Mouse (Mus musculus): ENCODE results near the gene Sh3bp5. TPM values are rescaled to one million over a fixed set of nuclear protein-coding genes. Genes with fewer than 3 reads are reported as not detected.

Sh3bp5 gene
- polyA plus RNA-seq, 1 experiment from 2014 or later: 26.7 TPM

GRCm38 (mm10) chr14:31376331-31376730, 59.5 kb downstream of the Sh3bp5 start:
- Histone ChIP-seq H3K9me3 (no peaks in the 10 kb centered on the region), H3K4me1 (no peaks in the 10 kb centered on the region), H3K4me2 (no peak overlapping the region), H3K4me3 (no peak overlapping the region), H3K27me3 (replicated peaks) (no peaks in the 10 kb centered on the region), H3K9ac (no peak overlapping the region), H3K36me3 (peaks cover 78% of the 10 kb centered on the region), H3K27ac (replicated peaks) (no peak overlapping the region)
- ATAC-seq (ENCODE audit: extremely low read depth, insufficient number of reproducible peaks, low FRiP score, low TSS enrichment): no peak
- WGBS: 80% methylated on average over 3 of the region's 3 CpGs

- Histone ChIP-seq H3K27ac (replicated peaks) (no peak overlapping the region), H3K4me3 (no peak overlapping the region), H3K27me3 (replicated peaks) (no peaks in the 10 kb centered on the region), H3K4me1 (no peaks in the 10 kb centered on the region), H3K9ac (no peak overlapping the region), H3K9me3 (no peaks in the 10 kb centered on the region), H3K36me3 (peaks cover 96% of the 10 kb centered on the region), H3K4me2 (no peak overlapping the region)
- 91% methylated on average over 6 of the region's 6 CpGs for WGBS
- no peak for ATAC-seq (ENCODE audit: extremely low read depth, insufficient number of reproducible peaks, low FRiP score, low TSS enrichment)
Observed at GRCm38 (mm10) chr14:31374390-31374789, 61.5 kb downstream of the Sh3bp5 start.

- H3K9ac ChIP-seq: no peak overlapping the region
- H3K27ac ChIP-seq (replicated peaks): no peak overlapping the region
- H3K9me3 ChIP-seq: no peaks in the 10 kb centered on the region; the same call in 1 of the 2 replicates
- no peaks in the 10 kb centered on the region for H3K4me1 ChIP-seq
- H3K4me3 ChIP-seq: no peak overlapping the region
- peaks cover 90% of the 10 kb centered on the region for H3K36me3 ChIP-seq
- H3K4me2 ChIP-seq: no peak overlapping the region
- H3K27me3 ChIP-seq (replicated peaks): no peaks in the 10 kb centered on the region
- no peak for ATAC-seq (ENCODE audit: extremely low read depth, insufficient number of reproducible peaks, low FRiP score, low TSS enrichment)
- 81% methylated on average over 3 of the region's 3 CpGs for WGBS
Observed at GRCm38 (mm10) chr14:31369377-31369776, 66.5 kb downstream of the Sh3bp5 start.

- Histone ChIP-seq H3K4me1 (no peaks in the 10 kb centered on the region), H3K4me3 (no peak overlapping the region), H3K27me3 (replicated peaks) (no peaks in the 10 kb centered on the region), H3K27ac (replicated peaks) (no peak overlapping the region), H3K4me2 (no peak overlapping the region), H3K9ac (no peak overlapping the region), H3K36me3 (peaks cover 90% of the 10 kb centered on the region), H3K9me3 (no peaks in the 10 kb centered on the region; the same call in 1 of the 2 replicates)
- ATAC-seq (ENCODE audit: extremely low read depth, insufficient number of reproducible peaks, low FRiP score, low TSS enrichment): no peak
- WGBS: 86% methylated on average over 7 of the region's 7 CpGs
Observed at GRCm38 (mm10) chr14:31367951-31368350, 67.9 kb downstream of the Sh3bp5 start.

- Histone ChIP-seq H3K4me1 (no peaks in the 10 kb centered on the region), H3K9ac (no peak overlapping the region), H3K36me3 (peaks cover 93% of the 10 kb centered on the region), H3K4me3 (no peak overlapping the region), H3K4me2 (no peak overlapping the region), H3K9me3 (no peaks in the 10 kb centered on the region; the same call in 1 of the 2 replicates), H3K27me3 (replicated peaks) (no peaks in the 10 kb centered on the region), H3K27ac (replicated peaks) (no peak overlapping the region)
- no peak for ATAC-seq (ENCODE audit: extremely low read depth, insufficient number of reproducible peaks, low FRiP score, low TSS enrichment)
Observed at GRCm38 (mm10) chr14:31365350-31365749, 70.5 kb downstream of the Sh3bp5 start.

- H3K4me2 ChIP-seq: no peak overlapping the region
- WGBS: 87% methylated on average over 4 of the region's 4 CpGs
- no peaks in the 10 kb centered on the region; the same call in 1 of the 2 replicates for H3K9me3 ChIP-seq
- no peak overlapping the region for H3K4me3 ChIP-seq
- ATAC-seq (ENCODE audit: extremely low read depth, insufficient number of reproducible peaks, low FRiP score, low TSS enrichment): no peak
- H3K27me3 ChIP-seq (replicated peaks): no peaks in the 10 kb centered on the region
- peaks cover 92% of the 10 kb centered on the region for H3K36me3 ChIP-seq
- no peak overlapping the region for H3K27ac ChIP-seq (replicated peaks)
- H3K9ac ChIP-seq: no peak overlapping the region
- H3K4me1 ChIP-seq: no peaks in the 10 kb centered on the region
Observed at GRCm38 (mm10) chr14:31364589-31364988, 71.3 kb downstream of the Sh3bp5 start.

GRCm38 (mm10) chr14:31362236-31362635, 73.6 kb downstream of the Sh3bp5 start:
- Histone ChIP-seq H3K9ac (no peak overlapping the region), H3K36me3 (peaks cover 82% of the 10 kb centered on the region), H3K9me3 (no peaks in the 10 kb centered on the region; the same call in 1 of the 2 replicates), H3K4me3 (no peak overlapping the region), H3K4me2 (no peak overlapping the region), H3K27me3 (replicated peaks) (no peaks in the 10 kb centered on the region), H3K27ac (replicated peaks) (no peak overlapping the region), H3K4me1 (no peaks in the 10 kb centered on the region)
- ATAC-seq (ENCODE audit: extremely low read depth, insufficient number of reproducible peaks, low FRiP score, low TSS enrichment): no peak
- WGBS: 84% methylated on average over 2 of the region's 2 CpGs

GRCm38 (mm10) chr14:31345367-31345766, 90.5 kb downstream of the Sh3bp5 start:
- Histone ChIP-seq H3K4me2 (no peak overlapping the region), H3K27ac (replicated peaks) (no peak overlapping the region), H3K27me3 (replicated peaks) (no peaks in the 10 kb centered on the region), H3K4me3 (no peak overlapping the region), H3K36me3 (peaks cover 73% of the 10 kb centered on the region), H3K4me1 (peaks cover 11% of the 10 kb centered on the region), H3K9me3 (no peaks in the 10 kb centered on the region), H3K9ac (no peak overlapping the region)
- WGBS: 70% methylated on average over 1 of the region's 1 CpGs
- ATAC-seq (ENCODE audit: extremely low read depth, insufficient number of reproducible peaks, low FRiP score, low TSS enrichment): no peak

GRCm38 (mm10) chr14:31343241-31343640, 92.6 kb downstream of the Sh3bp5 start:
- ATAC-seq (ENCODE audit: extremely low read depth, insufficient number of reproducible peaks, low FRiP score, low TSS enrichment): no peak
- H3K4me2 ChIP-seq: peak overlapping the region; percentile 58
- peak overlapping the region; percentile 8 for H3K9ac ChIP-seq
- H3K4me3 ChIP-seq: peak overlapping the region; percentile 20; the same call in 1 of the 2 replicates
- 41% methylated on average over 8 of the region's 8 CpGs for WGBS
- H3K4me1 ChIP-seq: peaks cover 18% of the 10 kb centered on the region
- H3K9me3 ChIP-seq: no peaks in the 10 kb centered on the region
- H3K36me3 ChIP-seq: peaks cover 57% of the 10 kb centered on the region
- H3K27ac ChIP-seq (replicated peaks): peak overlapping the region; percentile 87
- no peaks in the 10 kb centered on the region for H3K27me3 ChIP-seq (replicated peaks)

- Histone ChIP-seq H3K4me3 (peak overlapping the region; percentile 70), H3K36me3 (peaks cover 20% of the 10 kb centered on the region), H3K27me3 (replicated peaks) (0 out of 2 replicates have a peak, but pooled peaks cover 1% of the 10 kb centered on the region), H3K9me3 (no peaks in the 10 kb centered on the region), H3K4me2 (peak overlapping the region; percentile 80), H3K27ac (replicated peaks) (peak overlapping the region; percentile 42), H3K9ac (peak overlapping the region; percentile 95), H3K4me1 (peaks cover 20% of the 10 kb centered on the region)
- ATAC-seq (ENCODE audit: extremely low read depth, insufficient number of reproducible peaks, low FRiP score, low TSS enrichment): no peak
Observed at GRCm38 (mm10) chr14:31337947-31338346, 97.9 kb downstream of the Sh3bp5 start.

- ATAC-seq (ENCODE audit: extremely low read depth, insufficient number of reproducible peaks, low FRiP score, low TSS enrichment): no peak
- 26% methylated on average over 7 of the region's 7 CpGs for WGBS
- peak overlapping the region; percentile 97 for H3K27ac ChIP-seq (replicated peaks)
Observed at GRCm38 (mm10) chr14:31337406-31337805, 98.5 kb downstream of the Sh3bp5 start.

GRCm38 (mm10) chr14:31336369-31337155, 99.3 kb downstream of the Sh3bp5 start, which contains the start of gene Capn7:
Gene Capn7, plus strand, starts transcription at chr14:31336638.
- Histone ChIP-seq H3K36me3 (peaks cover 14% of the 10 kb centered on the region), H3K9me3 (no peaks in the 10 kb centered on the region), H3K4me3 (peak within 1 kb of the TSS; percentile 70), H3K9ac (peak within 1 kb of the TSS; percentile 95), H3K27ac (replicated peaks) (peak within 1 kb of the TSS; percentile 97), H3K27me3 (replicated peaks) (0 out of 2 replicates have a peak, but pooled peaks cover 3% of the 10 kb centered on the region), H3K4me2 (peak within 1 kb of the TSS; percentile 80), H3K4me1 (peaks cover 18% of the 10 kb centered on the region)
- under 1% methylated on average over 78 of the region's 78 CpGs for WGBS
- ATAC-seq (ENCODE audit: extremely low read depth, insufficient number of reproducible peaks, low FRiP score, low TSS enrichment): peak; percentile 97

More at GRCm38 (mm10) chr14:31337406-31337805, 98.5 kb downstream of the Sh3bp5 start:
- peaks cover 19% of the 10 kb centered on the region for H3K36me3 ChIP-seq
- H3K9me3 ChIP-seq: no peaks in the 10 kb centered on the region
- peak overlapping the region; percentile 80 for H3K4me2 ChIP-seq
- 0 out of 2 replicates have a peak, but pooled peaks cover 3% of the 10 kb centered on the region for H3K27me3 ChIP-seq (replicated peaks)
- H3K4me3 ChIP-seq: peak overlapping the region; percentile 70
- H3K4me1 ChIP-seq: peaks cover 18% of the 10 kb centered on the region
- peak overlapping the region; percentile 95 for H3K9ac ChIP-seq

Data from heart, embryonic 13.5 days (tissue).